Mouse (Mus musculus) heart, adult 2 months (tissue): ENCODE data around the gene Ihh. TPM values are rescaled to one million over a fixed set of nuclear protein-coding genes. Genes with fewer than 3 reads are reported as not detected.
A peak's percentile ranks its signal among the peaks of the same experiment; 100 is the strongest.

Experiments
- DNase-seq, 2 experiments: peaks; one replicate each; pipeline ENCODE4 v3.0.0; 2021
- H3K27ac ChIP-seq: fragments of 200-600 bp; 2 replicates; pipeline ENCODE4 v1.8.1; 2022
- H3K27me3 ChIP-seq: fragments of 200-500 bp; 2 replicates; pipeline ENCODE4 v1.6.1; 2012; ENCODE audit warnings: mild to moderate bottlenecking, low read length, inconsistent platforms, mixed read lengths; ENCODE audit not compliant: control insufficient read depth, insufficient read depth
- H3K36me3 ChIP-seq: fragments of 200-500 bp; 2 replicates; pipeline ENCODE4 v1.6.1; 2012; ENCODE audit warnings: low read length, inconsistent platforms; ENCODE audit not compliant: control insufficient read depth, insufficient read depth
- H3K4me1 ChIP-seq: fragments of 200-500 bp; 2 replicates; pipeline ENCODE4 v1.6.1; 2011; ENCODE audit warnings: low read length; ENCODE audit not compliant: control insufficient read depth, insufficient read depth
- H3K4me3 ChIP-seq: fragments of 200-600 bp; 2 replicates; pipeline ENCODE4 v1.8.1; 2022
- H3K79me2 ChIP-seq: fragments of 200-500 bp; replicated peaks from 2 replicates; pipeline ENCODE4 v1.6.1; 2012; ENCODE audit warnings: mild to moderate bottlenecking, inconsistent platforms, low read length, moderate library complexity, mixed read lengths; ENCODE audit not compliant: control insufficient read depth, insufficient read depth
- H3K9ac ChIP-seq: fragments of 200-500 bp; 2 replicates; pipeline ENCODE4 v1.6.1; 2012; ENCODE audit warnings: low read depth, mild to moderate bottlenecking, control low read depth, inconsistent platforms, low read length, mixed read lengths
- CTCF ChIP-seq: fragments of 200-600 bp; IDR thresholded peaks from 2 replicates; pipeline ENCODE4 v1.8.1; 2022; ENCODE audit warnings: antibody characterized with exemption, mild to moderate bottlenecking, moderate library complexity
- EP300 ChIP-seq: fragments of 200-500 bp; IDR thresholded peaks from 2 replicates; pipeline ENCODE4 v1.6.1; 2011; ENCODE audit warnings: low read depth, low read length, control low read depth; ENCODE audit not compliant: insufficient read depth
- POLR2A ChIP-seq: fragments of 200-500 bp; IDR thresholded peaks from 2 replicates; pipeline ENCODE4 v1.6.1; 2011; ENCODE audit warnings: mild to moderate bottlenecking, low read depth, low read length, control low read depth; ENCODE audit not compliant: insufficient read depth
- WGBS: fragments of 180-500 bp; shearing (Covaris S2); methylation state at CpG from one replicate; pipeline ENCODE4 v1.1.7; 2018; 5-methylcytosine and 5-hydroxymethylcytosine counted together
- intact Hi-C: fragments of 180-260 bp; cut with DNase I; formaldehyde crosslinking; loops from one replicate; pipeline ENCODE4 v1.15.1; 2025
- polyA plus RNA-seq: library from polyadenylated mRNA; depleted of rRNA; stranded (reverse); fragments of >200 nt; gene quantifications from 2 replicates; pipeline ENCODE4 v1.2.3, GENCODE M21; 2012
- total RNA-seq, 2 experiments: library from RNA; stranded (reverse); gene quantifications; 2 replicates each; pipeline ENCODE4 v1.2.3; 2021

The Ihh gene
- total and polyA plus RNA-seq, 3 experiments, result 0.04 to 0.16 (median 0.14) TPM

GRCm38 (mm10) chr1:74949666-74950050 is 1.8 kb downstream of the Ihh start:
- TF ChIP-seq CTCF, result no peak
- TF ChIP-seq POLR2A, result no peak
- no peak for TF ChIP-seq EP300
- peaks cover 20% of the 10 kb centered on the region for H3K27me3 ChIP-seq
- intact Hi-C loops, result loop anchor here (1.0 to 5.0 kb wide), 2 partner anchors 68 to 303 kb away; no protein-coding TSS in a partner anchor

GRCm38 (mm10) chr1:74948784-74949665 is 2.4 kb downstream of the Ihh start:
- no peak overlapping the region for H3K27ac ChIP-seq
- peaks cover 20% of the 10 kb centered on the region for H3K27me3 ChIP-seq

More at GRCm38 (mm10) chr1:74949666-74950050, 1.8 kb downstream of the Ihh start:
- H3K4me1 ChIP-seq, result peaks cover 2% of the 10 kb centered on the region; the same call in 1 of the 2 replicates
- H3K36me3 ChIP-seq, result no peaks in the 10 kb centered on the region
- no peak overlapping the region for H3K9ac ChIP-seq
- DNase-seq, result peak; percentile 68 to 74
- H3K4me3 ChIP-seq, result no peak overlapping the region; the same call in 1 of the 2 replicates
- no peaks in the 10 kb centered on the region for H3K79me2 ChIP-seq
- 2% methylated on average over 24 of the region's 24 CpGs for WGBS
- H3K27ac ChIP-seq, result no peak overlapping the region

GRCm38 (mm10) chr1:74947986-74948670 is 3.3 kb downstream of the Ihh start:
- 3% methylated on average over 31 of the region's 41 CpGs for WGBS
- Histone ChIP-seq H3K4me3 (peak overlapping the region; percentile 32), H3K4me1 (peaks cover 2% of the 10 kb centered on the region; the same call in 1 of the 2 replicates), H3K27ac (no peak overlapping the region), H3K27me3 (peaks cover 20% of the 10 kb centered on the region), H3K79me2 (no peaks in the 10 kb centered on the region), H3K36me3 (no peaks in the 10 kb centered on the region), H3K9ac (no peak overlapping the region)
- intact Hi-C loops, result loop anchor here (5.0 kb wide), 1 partner anchor 304 kb away; no protein-coding TSS in a partner anchor
- TF ChIP-seq CTCF (no peak), POLR2A (no peak), EP300 (no peak)
- DNase-seq, result peak; percentile 23 to 53

More at GRCm38 (mm10) chr1:74948784-74949665, 2.4 kb downstream of the Ihh start:
- H3K36me3 ChIP-seq, result no peaks in the 10 kb centered on the region
- TF ChIP-seq EP300, result peak; percentile 62; the same call in 1 of the 2 replicates
- peak; percentile 95 for TF ChIP-seq CTCF
- TF ChIP-seq POLR2A, result no peak
- intact Hi-C loops, result loop anchor here (1.0 to 5.0 kb wide), 2 partner anchors 68 to 303 kb away; no protein-coding TSS in a partner anchor
- peaks cover 2% of the 10 kb centered on the region; the same call in 1 of the 2 replicates for H3K4me1 ChIP-seq
- H3K79me2 ChIP-seq, result no peaks in the 10 kb centered on the region
- no peak overlapping the region for H3K9ac ChIP-seq
- no peak overlapping the region for H3K4me3 ChIP-seq
- WGBS, result 3% methylated on average over 20 of the region's 20 CpGs
- peak; percentile 65 to 80 for DNase-seq

GRCm38 (mm10) chr1:74941651-74942360 is 9.7 kb downstream of the Ihh start:
- intact Hi-C loops, result no loop called here
- 51% methylated on average over 12 of the region's 12 CpGs for WGBS
- no peaks in the 10 kb centered on the region for H3K4me1 ChIP-seq
- no peak overlapping the region for H3K27ac ChIP-seq
- DNase-seq, result no peak
- TF ChIP-seq POLR2A (no peak), EP300 (no peak), CTCF (no peak)
- H3K79me2 ChIP-seq, result no peaks in the 10 kb centered on the region
- H3K27me3 ChIP-seq, result 0 out of 2 replicates have a peak, but pooled peaks cover 3% of the 10 kb centered on the region
- H3K9ac ChIP-seq, result no peak overlapping the region
- H3K36me3 ChIP-seq, result no peaks in the 10 kb centered on the region
- no peak overlapping the region for H3K4me3 ChIP-seq

- 4% methylated on average over 3 of the region's 3 CpGs for WGBS
- intact Hi-C loops, result no loop called here
These were observed 11.7 kb downstream of the Ihh start for GRCm38 (mm10) chr1:74939762-74940161.

More at GRCm38 (mm10) chr1:74939762-74940161, 11.7 kb downstream of the Ihh start:
- Histone ChIP-seq H3K4me3 (no peak overlapping the region), H3K79me2 (no peaks in the 10 kb centered on the region), H3K4me1 (no peaks in the 10 kb centered on the region; the same call in 1 of the 2 replicates), H3K27ac (no peak overlapping the region), H3K36me3 (no peaks in the 10 kb centered on the region), H3K9ac (no peak overlapping the region), H3K27me3 (peaks cover 5% of the 10 kb centered on the region; the same call in 1 of the 2 replicates)
- no peak for TF ChIP-seq POLR2A
- no peak for TF ChIP-seq EP300
- no peak for TF ChIP-seq CTCF
- no peak for DNase-seq
